23 mouse cellular contexts compared by ENCODE assay signal in genomic region chr5:34441797-34442196, GRCm38 (mm10).
"Had no signal": no experiment of that assay in that cellular context is flagged by ENCODE, and none has a peak within 500 bp of the region (broad histone marks: within the 10 kb centered on the region; RNA-seq: fewer than 3 reads in every experiment).

No protein-coding gene starts in this region.

- ATAC-seq: hindbrain, embryonic 16.5 days; inflammation-experienced regulatory T-cells, adult 6 months; intestine, embryonic 15.5 days; intestine, postnatal 0 days had no signal

- DNase-seq: gastrocnemius, adult 2 months; gastrocnemius, postnatal 10 days; gastrocnemius, postnatal 25 days; heart, adult 2 months; heart, postnatal 10 days; heart, postnatal 4 days; kidney, adult 18-20 months; kidney, adult 8-10 months; kidney, postnatal 10 days; kidney, postnatal 25 days; kidney, postnatal 4 days had no signal

- H3K4me3 ChIP-seq: gastrocnemius, adult 2 months; heart, adult 2 months; hindbrain, embryonic 10.5 days; hindbrain, embryonic 12.5 days; intestine, embryonic 15.5 days; layer of hippocampus, adult 2 months; left cerebral cortex, adult 2 months; limb, embryonic 10.5 days; limb, embryonic 12.5 days had no signal

- H3K4me2 ChIP-seq: heart, embryonic 11.5 days; hindbrain, embryonic 12.5 days; hindbrain, embryonic 14.5 days; intestine, embryonic 15.5 days; limb, embryonic 12.5 days had no signal

- H3K27me3 ChIP-seq: hindbrain, embryonic 12.5 days; intestine, embryonic 15.5 days; limb, embryonic 12.5 days had no signal

- H3K4me1 ChIP-seq: hindbrain, embryonic 10.5 days; hindbrain, embryonic 12.5 days; intestine, embryonic 15.5 days; limb, embryonic 10.5 days; limb, embryonic 12.5 days had no signal

- H3K9me3 ChIP-seq: hindbrain, embryonic 10.5 days; hindbrain, embryonic 12.5 days; intestine, embryonic 15.5 days; limb, embryonic 10.5 days; limb, embryonic 12.5 days had no signal

- H3K9ac ChIP-seq: hindbrain, embryonic 12.5 days; hindbrain, embryonic 14.5 days; intestine, embryonic 15.5 days; limb, embryonic 12.5 days had no signal

- H3K27ac ChIP-seq: gastrocnemius, adult 2 months; heart, adult 2 months; hindbrain, embryonic 10.5 days; hindbrain, embryonic 12.5 days; hindbrain, embryonic 14.5 days; intestine, embryonic 15.5 days; layer of hippocampus, adult 2 months; left cerebral cortex, adult 2 months; limb, embryonic 10.5 days; limb, embryonic 12.5 days had no signal
